Mouse (Mus musculus): ENCODE results near the gene Golga5. TPM values are rescaled to one million over a fixed set of nuclear protein-coding genes. Genes with fewer than 3 reads are reported as not detected.
A peak's percentile ranks its signal among the peaks of the same experiment; 100 is the strongest.

Gene Golga5
- total and polyA plus RNA-seq, 3 experiments = 25.9 to 29.3 TPM; not detected in 1

DNA sequence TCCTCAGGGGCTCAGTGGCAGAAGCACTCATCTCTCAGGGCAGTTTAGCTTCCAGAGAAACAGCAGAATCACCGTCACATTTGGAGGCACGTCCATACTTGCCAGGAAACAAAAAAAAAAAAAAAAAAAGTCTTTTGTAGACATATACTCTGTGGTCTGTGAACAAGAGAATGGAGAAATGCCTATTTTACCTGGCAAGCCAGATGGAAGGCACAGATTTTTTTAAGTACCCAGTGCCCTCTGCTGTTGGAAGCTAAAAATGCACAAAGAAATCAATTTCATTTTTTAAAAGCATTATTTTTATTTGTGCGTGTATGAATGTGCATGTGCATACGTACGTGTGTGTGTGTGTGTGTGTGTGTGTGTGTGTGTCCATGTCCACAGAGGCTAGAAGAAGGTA lies 7.8 kb upstream of the Golga5 start:
- DNase-seq (ENCODE audit: low read depth, low spot score) = peak; percentile 54
- peaks cover 0 to 2% of the 10 kb centered on the region in 2 experiments; a peak in 2 of 4 replicates for H3K4me1 ChIP-seq (ENCODE audit: control insufficient read depth in 1 of 2, insufficient read depth in 2 of 2, low read length in 2 of 2)
- no peak overlapping the region for H3K9ac ChIP-seq (ENCODE audit: control insufficient read depth, low read depth, low read length, poor library complexity, severe bottlenecking)
- no peak overlapping the region for H3K4me3 ChIP-seq (ENCODE audit: control insufficient read depth in 1 of 2, insufficient read depth in 1 of 2, low read depth in 2 of 2, low read length in 2 of 2)
- H3K27ac ChIP-seq (ENCODE audit: control insufficient read depth, low read depth, low read length) = no peak overlapping the region
- no peaks in the 10 kb centered on the region for H3K9me3 ChIP-seq (replicated peaks; ENCODE audit: insufficient read depth, low read length)
- H3K79me2 ChIP-seq (ENCODE audit: control insufficient read depth, insufficient read depth, low read length, poor library complexity) = no peaks in the 10 kb centered on the region
- peaks cover 0 to 4% of the 10 kb centered on the region in 2 experiments; a peak in 2 of 4 replicates for H3K36me3 ChIP-seq (ENCODE audit: control insufficient read depth in 1 of 2, insufficient read depth in 2 of 2, low read length in 2 of 2)
- no peaks in the 10 kb centered on the region; a peak in 1 of 4 replicates for H3K27me3 ChIP-seq (ENCODE audit: control insufficient read depth in 1 of 2, insufficient read depth in 2 of 2, low read length in 2 of 2)
- no peak for TF ChIP-seq MAFK (IDR thresholded peaks at IDR 0.05; ENCODE audit: borderline replicate concordance, low read depth, low read length)
- TF ChIP-seq UBTF (IDR thresholded peaks at IDR 0.05; ENCODE audit: borderline replicate concordance, insufficient read depth, low read depth, low read length) = no peak
- TF ChIP-seq USF2 (IDR thresholded peaks at IDR 0.05; ENCODE audit: borderline replicate concordance in 1 of 2, insufficient read depth in 1 of 2, low read depth in 1 of 2, low read length in 2 of 2) = no peak
- TF ChIP-seq TCF12 (IDR thresholded peaks at IDR 0.05; ENCODE audit: low read depth, low read length) = no peak
- TF ChIP-seq SIN3A (IDR thresholded peaks at IDR 0.05; ENCODE audit: low read length) = peak; percentile 20; the same call in 1 of the 2 replicates
- TF ChIP-seq CHD1 (IDR thresholded peaks at IDR 0.05; ENCODE audit: low read depth, low read length) = no peak
- no peak for TF ChIP-seq E2F4 (IDR thresholded peaks at IDR 0.05; ENCODE audit: borderline replicate concordance, low read depth, low read length)
- no peak for TF ChIP-seq HCFC1 (IDR thresholded peaks at IDR 0.05; ENCODE audit: low read depth, low read length)
- no peak for TF ChIP-seq ETS1 (IDR thresholded peaks at IDR 0.05; ENCODE audit: low read depth, low read length)
- no peak for TF ChIP-seq RCOR1 (IDR thresholded peaks at IDR 0.05; ENCODE audit: low read depth, low read length)
- TF ChIP-seq POLR2AphosphoS2 (IDR thresholded peaks at IDR 0.05; ENCODE audit: low read length) = no peak
- TF ChIP-seq POLR2A (IDR thresholded peaks at IDR 0.05; ENCODE audit: control insufficient read depth in 1 of 2, insufficient read depth in 1 of 2, low read depth in 1 of 2, low read length in 2 of 2, poor library complexity in 1 of 2) = no peak
- TF ChIP-seq MXI1 (IDR thresholded peaks at IDR 0.05; ENCODE audit: low read depth, low read length) = no peak
- TF ChIP-seq GATA1 (IDR thresholded peaks at IDR 0.05; ENCODE audit: low read depth, low read length) = no peak
- no peak for TF ChIP-seq MEF2A (IDR thresholded peaks at IDR 0.05; ENCODE audit: extremely low read depth, insufficient replicate concordance, low read depth, low read length, poor library complexity, severe bottlenecking)
- peak; percentile 97 for TF ChIP-seq ZC3H11A (IDR thresholded peaks at IDR 0.05; ENCODE audit: low read depth, low read length)
- no peak for TF ChIP-seq MYB (IDR thresholded peaks at IDR 0.05; ENCODE audit: low read depth, low read length)
- no peak for TF ChIP-seq ZMIZ1 (IDR thresholded peaks at IDR 0.05; ENCODE audit: low read depth, low read length)
- no peak for TF ChIP-seq CHD2 (IDR thresholded peaks at IDR 0.05; ENCODE audit: low read length)
- TF ChIP-seq POLR2AphosphoS5 (IDR thresholded peaks at IDR 0.05; ENCODE audit: borderline replicate concordance, low read depth, low read length) = no peak
- TF ChIP-seq TBP (IDR thresholded peaks at IDR 0.05; ENCODE audit: low read depth, low read length) = no peak
- TF ChIP-seq ZNF384 (IDR thresholded peaks at IDR 0.05; ENCODE audit: low read depth, low read length) = peak; percentile 63
- peak; percentile 91 for TF ChIP-seq RAD21 (IDR thresholded peaks at IDR 0.05; ENCODE audit: low read depth, low read length)
- TF ChIP-seq ELF1 (IDR thresholded peaks at IDR 0.05; ENCODE audit: low read depth, low read length) = no peak
- no peak for TF ChIP-seq ZKSCAN1 (IDR thresholded peaks at IDR 0.05; ENCODE audit: low read depth, low read length)
- no peak for TF ChIP-seq BHLHE40 (IDR thresholded peaks at IDR 0.05; ENCODE audit: borderline replicate concordance, low read depth, low read length)
- no peak for TF ChIP-seq USF1 (IDR thresholded peaks at IDR 0.05; ENCODE audit: low read depth, low read length)
- TF ChIP-seq GABPA (IDR thresholded peaks at IDR 0.05; ENCODE audit: low read depth, low read length) = no peak
- TF ChIP-seq SMC3 (IDR thresholded peaks at IDR 0.05; ENCODE audit: low read depth, low read length) = peak; percentile 92
- peak; percentile 19 to 86 (median 47); a peak in 5 of 6 replicates for TF ChIP-seq CTCF (IDR thresholded peaks at IDR 0.05 in 2 of 3, conservative IDR thresholded peaks at IDR 0.05 in 1 of 3; ENCODE audit: control insufficient read depth in 1 of 3, insufficient read depth in 1 of 3, low read depth in 2 of 3, low read length in 3 of 3, poor library complexity in 1 of 3, severe bottlenecking in 1 of 3)
- TF ChIP-seq KAT2A (conservative IDR thresholded peaks at IDR 0.05; ENCODE audit: low read depth, low read length) = no peak
- no peak for TF ChIP-seq MAZ (IDR thresholded peaks at IDR 0.05; ENCODE audit: low read depth, low read length)
- no peak for TF ChIP-seq TAL1 (IDR thresholded peaks at IDR 0.05; ENCODE audit: low read length)
- TF ChIP-seq NRF1 (IDR thresholded peaks at IDR 0.05; ENCODE audit: insufficient read depth, low read depth, low read length, poor library complexity, severe bottlenecking) = no peak
- no peak for TF ChIP-seq MAX (IDR thresholded peaks at IDR 0.05; ENCODE audit: low read length)
- TF ChIP-seq JUND (IDR thresholded peaks at IDR 0.05; ENCODE audit: low read depth, low read length) = no peak
- TF ChIP-seq EP300 (IDR thresholded peaks at IDR 0.05; ENCODE audit: low read depth in 1 of 2, low read length in 2 of 2) = no peak
- no peak for TF ChIP-seq MYC (IDR thresholded peaks at IDR 0.05; ENCODE audit: low read depth, low read length)
